Mouse (Mus musculus): ENCODE data around the gene Mrpl54.

- 0 out of 2 replicates have a peak, but pooled peaks have one; percentile 18 for TF ChIP-seq POLR2A (IDR thresholded peaks at IDR 0.05; ENCODE audit: borderline replicate concordance, extremely low read depth, insufficient read depth, insufficient read length, poor library complexity, severe bottlenecking)
- no peak for TF ChIP-seq CTCF (IDR thresholded peaks at IDR 0.05; ENCODE audit: borderline replicate concordance, extremely low read depth, insufficient read depth, insufficient read length)
These were observed 19.1 kb upstream of the Mrpl54 start for GRCm38 (mm10) chr10:81285694-81286450.
